Mouse (Mus musculus): ENCODE data around the gene Nobox.

DNA sequence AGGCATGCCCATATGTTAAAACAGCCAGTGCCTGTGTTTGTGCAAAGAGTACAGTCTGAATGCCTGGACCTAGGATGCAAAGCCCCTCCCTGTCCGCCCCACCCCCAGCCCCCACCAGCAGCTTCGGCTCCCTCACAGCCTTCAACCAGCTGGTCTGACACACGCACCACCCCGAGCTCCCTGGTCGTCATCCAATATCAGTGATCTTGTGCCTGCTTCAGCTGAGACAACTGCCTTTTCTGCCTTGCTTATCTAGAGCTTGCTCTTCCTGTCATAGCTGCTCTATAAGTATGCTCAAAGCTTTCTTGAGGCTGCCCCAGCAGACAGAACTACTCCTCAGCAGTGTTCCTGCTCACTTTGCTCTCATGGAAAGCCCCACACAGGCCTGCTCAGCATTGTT, 13.4 kb downstream of the Nobox start:
- TF ChIP-seq GATA1 (IDR thresholded peaks at IDR 0.05; ENCODE audit: borderline replicate concordance, low read length) (no peak), FLI1 (IDR thresholded peaks at IDR 0.05; ENCODE audit: low read length) (no peak)
